Mouse (Mus musculus) heart, adult 18-20 months (tissue): ENCODE data around the gene Uhrf1bp1l. TPM values are rescaled to one million over a fixed set of nuclear protein-coding genes. Genes with fewer than 3 reads are reported as not detected.

ENCODE experiments used
- DNase-seq, 2 experiments: peaks; one replicate each; pipeline ENCODE4 v3.0.0; 2021 to 2022; ENCODE audit warnings: mixed read lengths in 1 of 2
- total RNA-seq, 2 experiments: library from RNA; stranded (reverse); gene quantifications; 2 replicates each; pipeline ENCODE4 v1.2.3; 2021

The Uhrf1bp1l gene
- total RNA-seq, 2 experiments from 2014 or later, result 21.5 to 21.6 TPM

GRCm38 (mm10) chr10:89838834-89839233 lies 94.0 kb downstream of the Uhrf1bp1l start:
- DNase-seq, result no peak

- no peak for DNase-seq
These were observed 106.2 kb downstream of the Uhrf1bp1l start for GRCm38 (mm10) chr10:89850951-89851350.

- no peak for DNase-seq
These were observed 110.6 kb downstream of the Uhrf1bp1l start for GRCm38 (mm10) chr10:89855251-89855875.

- DNase-seq, result peak in 1 of 2 experiments; percentile 15
These were observed 111.5 kb downstream of the Uhrf1bp1l start for GRCm38 (mm10) chr10:89856286-89856685.

GRCm38 (mm10) chr10:89868211-89868610 lies 123.4 kb downstream of the Uhrf1bp1l start:
- DNase-seq, result no peak

GRCm38 (mm10) chr10:89868836-89869235 lies 124.0 kb downstream of the Uhrf1bp1l start:
- DNase-seq, result no peak

Other genes with a start within 250 kb of the Uhrf1bp1l start
- gene Nr1h4, start 211.4 kb upstream of the Uhrf1bp1l start, total RNA-seq, result under 1 TPM; 0.28 to 0.37 TPM
- not detected for gene Slc17a8, start 123.7 kb upstream of the Uhrf1bp1l start, total RNA-seq
- gene Scyl2, start 58.7 kb upstream of the Uhrf1bp1l start, total RNA-seq, result 10 to 100 TPM; 17.1 to 17.7 TPM
- gene Actr6, start 12.7 kb upstream of the Uhrf1bp1l start, total RNA-seq, result 10 to 100 TPM; 13.4 to 14.2 TPM
- under 1 TPM; 0.33 to 0.40 TPM for gene Anks1b, start 128.5 kb downstream of the Uhrf1bp1l start, total RNA-seq